Mouse (Mus musculus) layer of hippocampus, postnatal 25 days (tissue): ENCODE measurements at regions not wholly inside any gene's neighbourhood (a gene's known extent, or its start where the extent isn't known, plus 50 kb on each side); places are given as distances from the start of the nearest gene placed in this dataset.
"Not testable (repeated sequence)": the region's sequence is repeated elsewhere in the genome, so short reads cannot be mapped to it uniquely, and the experiment has no call there.

Experiments
- DNase-seq, 2 experiments: peaks; one replicate each; pipeline ENCODE4 v3.0.0; 2022; ENCODE audit warnings: mixed read lengths in 2 of 2, low spot score in 1 of 2; ENCODE audit errors: extremely low spot score in 1 of 2

GRCm38 (mm10) chr10:118923473-118924185, 53.6 kb upstream of the Dyrk2 start:
- DNase-seq: no peak

GRCm38 (mm10) chr10:118922120-118922519, 52.1 kb upstream of the Dyrk2 start:
- DNase-seq: not testable (repeated sequence)
